Mouse (Mus musculus) heart, embryonic 12.5 days (tissue): Measurements from ENCODE around the gene Kcnk12. TPM values are rescaled to one million over a fixed set of nuclear protein-coding genes. Genes with fewer than 3 reads are reported as not detected.

Experiments
- ATAC-seq: fragments of 200-750 bp; cut with Nextera tagmentation; 2 replicates; pipeline ENCODE4 v1.8.0; 2017; ENCODE audit warnings: moderate TSS enrichment, moderate library complexity; ENCODE audit not compliant: insufficient number of reproducible peaks, low FRiP score
- H3K27ac ChIP-seq: fragments of 300-500 bp; sonication (generic); 2 replicates; pipeline ENCODE4 v1.5.1; 2016; ENCODE audit warnings: mild to moderate bottlenecking, moderate library complexity; ENCODE audit not compliant: poor library complexity, severe bottlenecking
- H3K27me3 ChIP-seq: fragments of 300-500 bp; sonication (generic); replicated peaks from 2 replicates; pipeline ENCODE4 v1.6.1; 2016; ENCODE audit warnings: mild to moderate bottlenecking, moderate library complexity
- H3K36me3 ChIP-seq: fragments of 300-500 bp; sonication (generic); 2 replicates; pipeline ENCODE4 v1.6.1; 2016; ENCODE audit warnings: mild to moderate bottlenecking, moderate library complexity
- H3K4me1 ChIP-seq: fragments of 300-500 bp; sonication (generic); replicated peaks from 2 replicates; pipeline ENCODE4 v1.6.1; 2016; ENCODE audit warnings: mild to moderate bottlenecking
- H3K4me2 ChIP-seq: fragments of 300-500 bp; sonication (generic); 2 replicates; pipeline ENCODE4 v1.6.1; 2016; ENCODE audit warnings: mild to moderate bottlenecking, moderate library complexity
- H3K4me3 ChIP-seq: fragments of 300-500 bp; sonication (generic); 2 replicates; pipeline ENCODE4 v1.5.1; 2016; ENCODE audit warnings: mild to moderate bottlenecking
- H3K9ac ChIP-seq: fragments of 300-500 bp; sonication (generic); 2 replicates; pipeline ENCODE4 v1.6.1; 2016; ENCODE audit warnings: mild to moderate bottlenecking, moderate library complexity
- H3K9me3 ChIP-seq: fragments of 300-500 bp; sonication (generic); replicated peaks from 2 replicates; pipeline ENCODE4 v1.6.1; 2016; ENCODE audit warnings: mild to moderate bottlenecking, moderate library complexity
- WGBS: fragments of 180-500 bp; shearing (Covaris S2); methylation state at CpG from one replicate; pipeline ENCODE4 v1.1.7; 2016; 5-methylcytosine and 5-hydroxymethylcytosine counted together
- polyA plus RNA-seq: library from polyadenylated mRNA; unstranded; fragments of >200 nt; fragmentation: Nextera tagmentation; extraction: Ambion mirVana; gene quantifications from 2 replicates; pipeline ENCODE4 v1.2.1, GENCODE M21; 2016

Gene Kcnk12
- polyA plus RNA-seq, 1 experiment from 2014 or later: 0.11 TPM

GRCm38 (mm10) chr17:87798423-87798941 is 688 bp upstream of the Kcnk12 start:
- H3K4me1 ChIP-seq: peaks cover 23% of the 10 kb centered on the region
- H3K4me2 ChIP-seq: peak overlapping the region; percentile 93
- ATAC-seq: peak; percentile 58; the same call in 1 of the 2 replicates
- no peaks in the 10 kb centered on the region for H3K9me3 ChIP-seq
- no peak overlapping the region for H3K9ac ChIP-seq
- H3K27me3 ChIP-seq: peaks cover 83% of the 10 kb centered on the region
- H3K4me3 ChIP-seq: peak overlapping the region; percentile 50
- under 1% methylated on average over 35 of the region's 40 CpGs for WGBS
- no peaks in the 10 kb centered on the region for H3K36me3 ChIP-seq
- H3K27ac ChIP-seq: no peak overlapping the region

- Histone ChIP-seq H3K36me3 (no peaks in the 10 kb centered on the region), H3K9me3 (no peaks in the 10 kb centered on the region), H3K27ac (no peak overlapping the region), H3K4me3 (peak overlapping the region; percentile 50), H3K27me3 (peaks cover 90% of the 10 kb centered on the region), H3K9ac (peak overlapping the region; percentile 7; the same call in 1 of the 2 replicates), H3K4me1 (peaks cover 27% of the 10 kb centered on the region), H3K4me2 (peak overlapping the region; percentile 93)
- WGBS: under 1% methylated on average over 72 of the region's 72 CpGs
- ATAC-seq: no peak
Observed at GRCm38 (mm10) chr17:87796881-87797416, 845 bp downstream of the Kcnk12 start.

- H3K27ac ChIP-seq: no peak overlapping the region
- 27% methylated on average over 12 of the region's 12 CpGs for WGBS
- no peaks in the 10 kb centered on the region for H3K9me3 ChIP-seq
- peak overlapping the region; percentile 50; the same call in 1 of the 2 replicates for H3K4me3 ChIP-seq
- H3K36me3 ChIP-seq: no peaks in the 10 kb centered on the region
- H3K4me1 ChIP-seq: peaks cover 27% of the 10 kb centered on the region
- peak overlapping the region; percentile 93 for H3K4me2 ChIP-seq
- ATAC-seq: no peak
- peaks cover 90% of the 10 kb centered on the region for H3K27me3 ChIP-seq
- no peak overlapping the region for H3K9ac ChIP-seq
Observed at GRCm38 (mm10) chr17:87795927-87796714, 1.7 kb downstream of the Kcnk12 start.

GRCm38 (mm10) chr17:87794801-87795200 is 3.0 kb downstream of the Kcnk12 start:
- Histone ChIP-seq H3K36me3 (no peaks in the 10 kb centered on the region), H3K9me3 (no peaks in the 10 kb centered on the region), H3K4me2 (no peak overlapping the region), H3K27ac (no peak overlapping the region), H3K27me3 (peaks cover 79% of the 10 kb centered on the region), H3K4me3 (no peak overlapping the region), H3K9ac (no peak overlapping the region), H3K4me1 (peaks cover 27% of the 10 kb centered on the region)
- ATAC-seq: no peak
- WGBS: 74% methylated on average over 5 of the region's 5 CpGs

- WGBS: 58% methylated on average over 5 of the region's 5 CpGs
- Histone ChIP-seq H3K27ac (no peak overlapping the region), H3K4me1 (peaks cover 24% of the 10 kb centered on the region), H3K36me3 (no peaks in the 10 kb centered on the region), H3K27me3 (peaks cover 69% of the 10 kb centered on the region), H3K9ac (no peak overlapping the region), H3K9me3 (no peaks in the 10 kb centered on the region), H3K4me3 (no peak overlapping the region), H3K4me2 (no peak overlapping the region)
- no peak for ATAC-seq
Observed at GRCm38 (mm10) chr17:87793331-87793730, 4.5 kb downstream of the Kcnk12 start.

- Histone ChIP-seq H3K4me3 (no peak overlapping the region), H3K27ac (no peak overlapping the region), H3K4me1 (peaks cover 19% of the 10 kb centered on the region), H3K9ac (no peak overlapping the region), H3K9me3 (no peaks in the 10 kb centered on the region), H3K27me3 (peaks cover 63% of the 10 kb centered on the region), H3K36me3 (no peaks in the 10 kb centered on the region), H3K4me2 (no peak overlapping the region)
- ATAC-seq: no peak
- 71% methylated on average over 12 of the region's 12 CpGs for WGBS
Observed at GRCm38 (mm10) chr17:87792623-87793315, 5.0 kb downstream of the Kcnk12 start.

- H3K27me3 ChIP-seq: peaks cover 52% of the 10 kb centered on the region
- no peaks in the 10 kb centered on the region for H3K9me3 ChIP-seq
- no peak overlapping the region for H3K27ac ChIP-seq
- H3K36me3 ChIP-seq: no peaks in the 10 kb centered on the region
- no peak overlapping the region for H3K4me2 ChIP-seq
- H3K4me1 ChIP-seq: peaks cover 7% of the 10 kb centered on the region
- 76% methylated on average over 7 of the region's 7 CpGs for WGBS
- no peak overlapping the region for H3K9ac ChIP-seq
- no peak overlapping the region for H3K4me3 ChIP-seq
- ATAC-seq: no peak
Observed at GRCm38 (mm10) chr17:87791517-87792098, 6.2 kb downstream of the Kcnk12 start.

- Histone ChIP-seq H3K4me3 (no peak overlapping the region), H3K9ac (no peak overlapping the region), H3K36me3 (no peaks in the 10 kb centered on the region), H3K9me3 (no peaks in the 10 kb centered on the region), H3K4me2 (no peak overlapping the region), H3K4me1 (peaks cover 6% of the 10 kb centered on the region; the same call in 1 of the 2 replicates), H3K27me3 (peaks cover 42% of the 10 kb centered on the region), H3K27ac (no peak overlapping the region)
- no peak for ATAC-seq
- 86% methylated on average over 5 of the region's 5 CpGs for WGBS
Observed at GRCm38 (mm10) chr17:87790661-87791060, 7.1 kb downstream of the Kcnk12 start.

- Histone ChIP-seq H3K36me3 (no peaks in the 10 kb centered on the region), H3K4me2 (no peak overlapping the region), H3K4me3 (no peak overlapping the region), H3K4me1 (peaks cover under 1% of the 10 kb centered on the region; the same call in 1 of the 2 replicates), H3K27ac (no peak overlapping the region), H3K27me3 (peaks cover 21% of the 10 kb centered on the region), H3K9me3 (no peaks in the 10 kb centered on the region), H3K9ac (no peak overlapping the region)
- no peak for ATAC-seq
- WGBS: 78% methylated on average over 6 of the region's 6 CpGs
Observed at GRCm38 (mm10) chr17:87788216-87788615, 9.6 kb downstream of the Kcnk12 start.

GRCm38 (mm10) chr17:87787711-87788110 is 10.1 kb downstream of the Kcnk12 start:
- peaks cover 18% of the 10 kb centered on the region for H3K27me3 ChIP-seq
- H3K9ac ChIP-seq: no peak overlapping the region
- no peak overlapping the region for H3K27ac ChIP-seq
- H3K4me2 ChIP-seq: no peak overlapping the region
- ATAC-seq: no peak
- no peaks in the 10 kb centered on the region for H3K9me3 ChIP-seq
- no peaks in the 10 kb centered on the region for H3K36me3 ChIP-seq
- H3K4me1 ChIP-seq: no peaks in the 10 kb centered on the region
- WGBS: 80% methylated on average over 4 of the region's 4 CpGs
- H3K4me3 ChIP-seq: no peak overlapping the region

- no peaks in the 10 kb centered on the region for H3K9me3 ChIP-seq
- WGBS: 91% methylated on average over 15 of the region's 15 CpGs
- no peak for ATAC-seq
- H3K27me3 ChIP-seq: 0 out of 2 replicates have a peak, but pooled peaks cover 6% of the 10 kb centered on the region
- H3K9ac ChIP-seq: no peak overlapping the region
- H3K4me3 ChIP-seq: no peak overlapping the region
- no peaks in the 10 kb centered on the region for H3K4me1 ChIP-seq
- no peak overlapping the region for H3K4me2 ChIP-seq
- no peak overlapping the region for H3K27ac ChIP-seq
- no peaks in the 10 kb centered on the region for H3K36me3 ChIP-seq
Observed at GRCm38 (mm10) chr17:87785721-87786120, 12.1 kb downstream of the Kcnk12 start.
